Mouse (Mus musculus) WW6 (cell line): Measurements from ENCODE around the gene Tbc1d14.

Source experiments
- DNase-seq: peaks from one replicate; pipeline ENCODE4 v3.0.0-alpha.2; 2013; ENCODE audit warnings: low read depth, low spot score

The Tbc1d14 gene

GRCm38 (mm10) chr5:36508351-36508750 is 84.7 kb downstream of the Tbc1d14 start:
- DNase-seq = no peak

GRCm38 (mm10) chr5:36505643-36506042 is 87.4 kb downstream of the Tbc1d14 start:
- DNase-seq = no peak

GRCm38 (mm10) chr5:36505235-36505634 is 87.8 kb downstream of the Tbc1d14 start:
- DNase-seq = no peak

GRCm38 (mm10) chr5:36494709-36495108 is 98.4 kb downstream of the Tbc1d14 start:
- DNase-seq = no peak

- no peak for DNase-seq
Observed at GRCm38 (mm10) chr5:36493919-36494318, 99.2 kb downstream of the Tbc1d14 start.

- DNase-seq = no peak
Observed at GRCm38 (mm10) chr5:36489225-36489624, 103.9 kb downstream of the Tbc1d14 start.

- DNase-seq = no peak
Observed at GRCm38 (mm10) chr5:36485306-36485705, 107.8 kb downstream of the Tbc1d14 start.

GRCm38 (mm10) chr5:36484171-36484990 is 108.7 kb downstream of the Tbc1d14 start, which contains the start of the genes Tada2b and Ccdc96:
Gene Tada2b, minus strand, starts transcription at chr5:36484285.
Gene Ccdc96, plus strand, starts transcription at chr5:36484588.
- peak; percentile 95 for DNase-seq

GRCm38 (mm10) chr5:36483203-36484101 is 109.6 kb downstream of the Tbc1d14 start:
- DNase-seq = no peak

GRCm38 (mm10) chr5:36481114-36481513 is 112.0 kb downstream of the Tbc1d14 start:
- DNase-seq = no peak

- no peak for DNase-seq
Observed at GRCm38 (mm10) chr5:36480398-36480797, 112.7 kb downstream of the Tbc1d14 start.

GRCm38 (mm10) chr5:36479735-36480134 is 113.3 kb downstream of the Tbc1d14 start:
- no peak for DNase-seq

- no peak for DNase-seq
Observed at GRCm38 (mm10) chr5:36478540-36479420, 114.3 kb downstream of the Tbc1d14 start.

- DNase-seq = no peak
Observed at GRCm38 (mm10) chr5:36477486-36477885, 115.6 kb downstream of the Tbc1d14 start.

GRCm38 (mm10) chr5:36474283-36474682 is 118.8 kb downstream of the Tbc1d14 start:
- peak; percentile 61 for DNase-seq

- DNase-seq = no peak
Observed at GRCm38 (mm10) chr5:36472876-36473655, 120.0 kb downstream of the Tbc1d14 start.

GRCm38 (mm10) chr5:36471206-36471605 is 121.9 kb downstream of the Tbc1d14 start:
- DNase-seq = no peak

GRCm38 (mm10) chr5:36465889-36466288 is 127.2 kb downstream of the Tbc1d14 start:
- no peak for DNase-seq

- DNase-seq = peak; percentile 95
Observed at GRCm38 (mm10) chr5:36464709-36465661, 128.1 kb downstream of the Tbc1d14 start, which contains the start of gene Grpel1. Gene Grpel1, plus strand, starts transcription at chr5:36464998.
